Mouse (Mus musculus) liver, embryonic 14.5 days (tissue): ENCODE results near the gene Pld1. TPM values are rescaled to one million over a fixed set of nuclear protein-coding genes. Genes with fewer than 3 reads are reported as not detected.

Experiments
- ATAC-seq: fragments of 200-750 bp; cut with Nextera tagmentation; 2 replicates; pipeline ENCODE4 v1.8.0; 2017; ENCODE audit warnings: moderate number of reproducible peaks, mild to moderate bottlenecking, moderate library complexity; ENCODE audit not compliant: insufficient read depth
- DNase-seq, 3 experiments: peaks; one replicate each; pipeline ENCODE4 v3.0.0-alpha.2; 2012 to 2013; ENCODE audit warnings: low read depth in 3 of 3, low spot score in 3 of 3
- H3K27ac ChIP-seq: fragments of 300-500 bp; sonication (generic); 2 replicates; pipeline ENCODE4 v1.5.1; 2014; ENCODE audit warnings: moderate library complexity, mild to moderate bottlenecking, control low read depth, inconsistent platforms
- H3K27me3 ChIP-seq: fragments of 300-500 bp; sonication (generic); 2 replicates; pipeline ENCODE4 v1.6.1; 2014; ENCODE audit warnings: mild to moderate bottlenecking, low read length, moderate library complexity; ENCODE audit not compliant: control insufficient read depth, insufficient read depth
- H3K36me3 ChIP-seq: fragments of 300-500 bp; sonication (generic); replicated peaks from 2 replicates; pipeline ENCODE4 v1.6.1; 2014; ENCODE audit warnings: low read depth; ENCODE audit not compliant: control insufficient read depth, insufficient read depth
- H3K4me1 ChIP-seq, 2 experiments: fragments of 200-500 bp in 1 of 2; fragments of 300-500 bp in 1 of 2; sonication (generic) in 1 of 2; replicated peaks; 2 replicates each; pipeline ENCODE4 v1.6.1; 2012 to 2014; ENCODE audit warnings: antibody characterized with exemption in 1 of 2, inconsistent platforms in 1 of 2, low read length in 1 of 2; ENCODE audit not compliant: control insufficient read depth in 2 of 2, insufficient read depth in 2 of 2
- H3K4me2 ChIP-seq: fragments of 300-500 bp; sonication (generic); 2 replicates; pipeline ENCODE4 v1.6.1; 2014; ENCODE audit warnings: low read depth, mild to moderate bottlenecking, control low read depth, moderate library complexity
- H3K4me3 ChIP-seq, 2 experiments: fragments of 200-500 bp in 1 of 2; fragments of 300-500 bp in 1 of 2; sonication (generic) in 1 of 2; 2 replicates each; pipeline ENCODE4 v1.5.1; 2012 to 2014; ENCODE audit warnings: low read depth in 2 of 2, low read length in 2 of 2, mild to moderate bottlenecking in 2 of 2, control low read depth in 1 of 2, inconsistent platforms in 1 of 2, moderate library complexity in 1 of 2; ENCODE audit not compliant: insufficient read depth in 1 of 2
- H3K9ac ChIP-seq: fragments of 300-500 bp; sonication (generic); replicated peaks from 2 replicates; pipeline ENCODE4 v1.6.1; 2014; ENCODE audit warnings: mild to moderate bottlenecking, control low read depth, moderate library complexity
- H3K9me3 ChIP-seq: fragments of 300-500 bp; sonication (generic); 2 replicates; pipeline ENCODE4 v1.6.1; 2016; ENCODE audit warnings: low read length, mixed read lengths; ENCODE audit not compliant: control insufficient read depth
- CTCF ChIP-seq: IDR thresholded peaks from 2 replicates; pipeline ENCODE4 v1.5.1; 2016; ENCODE audit warnings: antibody characterized with exemption, low read depth, control low read depth
- EP300 ChIP-seq: IDR thresholded peaks from 2 replicates; pipeline ENCODE4 v1.6.1; 2016; ENCODE audit warnings: antibody characterized with exemption, low read depth
- WGBS: fragments of 180-500 bp; shearing (Covaris S2); extraction: QIAGEN DNeasy Blood & Tissue Kit; methylation state at CpG from one replicate; pipeline ENCODE4 v1.1.7; 2014; ENCODE audit not compliant: insufficient replicate concordance; 5-methylcytosine and 5-hydroxymethylcytosine counted together
- polyA plus RNA-seq, 2 experiments: library from polyadenylated mRNA; depleted of rRNA in 1 of 2; stranded (reverse) in 1 of 2; unstranded in 1 of 2; fragments of >200 nt; fragmentation: Nextera tagmentation in 1 of 2; extraction: Ambion mirVana in 1 of 2; gene quantifications; 2 replicates each; pipeline versions ENCODE4 v1.2.1 to v1.2.3; 2012 to 2014

Pld1 gene
- polyA plus RNA-seq, 2 experiments: 2.9 to 4.4 TPM

DNA sequence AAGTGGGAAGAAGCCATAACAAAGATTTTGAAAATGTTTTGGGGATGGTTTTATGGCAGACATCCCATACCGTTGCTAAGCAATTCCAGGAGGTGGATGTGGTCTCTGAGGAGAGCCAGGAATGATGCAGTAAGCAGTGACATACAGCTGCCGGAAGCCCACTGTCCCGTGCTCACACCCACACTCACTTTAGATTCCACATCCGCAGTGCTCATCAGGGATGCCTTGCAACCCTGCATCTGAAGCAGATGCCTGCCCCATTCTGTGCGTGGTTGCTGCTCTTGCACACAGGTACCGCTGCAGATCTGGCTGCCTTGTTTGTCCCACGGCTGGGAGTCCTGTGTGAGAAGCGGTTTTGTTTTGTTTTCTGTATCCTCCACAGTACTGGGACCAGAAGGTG, 30.2 kb downstream of the Pld1 start:
- Histone ChIP-seq H3K36me3 (no peaks in the 10 kb centered on the region), H3K9me3 (no peaks in the 10 kb centered on the region), H3K9ac (no peak overlapping the region), H3K27ac (no peak overlapping the region), H3K4me1 (no peaks in the 10 kb centered on the region), H3K4me2 (no peak overlapping the region), H3K4me3 (no peak overlapping the region), H3K27me3 (no peaks in the 10 kb centered on the region)
- TF ChIP-seq CTCF (no peak), EP300 (no peak)
- 69% methylated on average over 8 of the region's 8 CpGs for WGBS
- ATAC-seq: no peak
- no peak for DNase-seq

DNA sequence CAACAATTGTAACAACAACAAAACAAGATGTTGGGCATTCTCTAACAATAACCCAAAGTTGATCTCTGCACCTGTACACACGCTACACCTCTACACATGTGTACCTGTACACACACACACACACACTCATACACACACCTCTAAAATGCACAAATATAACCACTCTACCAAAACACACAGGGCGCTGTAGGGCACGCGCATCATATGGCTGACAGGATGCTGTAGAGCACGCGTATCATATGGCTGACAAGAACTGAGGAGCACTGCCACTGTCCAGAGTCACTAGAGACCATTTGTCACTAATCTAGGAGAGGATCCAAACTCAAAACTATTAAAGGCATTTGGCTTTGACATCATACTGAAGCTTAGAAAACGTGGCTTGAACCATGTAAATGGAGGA, 35.4 kb downstream of the Pld1 start:
- Histone ChIP-seq H3K36me3 (no peaks in the 10 kb centered on the region), H3K4me3 (no peak overlapping the region), H3K27ac (no peak overlapping the region), H3K9ac (no peak overlapping the region), H3K4me2 (no peak overlapping the region), H3K27me3 (no peaks in the 10 kb centered on the region), H3K9me3 (no peaks in the 10 kb centered on the region), H3K4me1 (no peaks in the 10 kb centered on the region)
- DNase-seq: no peak
- ATAC-seq: no peak
- TF ChIP-seq CTCF (no peak), EP300 (no peak)
- 76% methylated on average over 7 of the region's 7 CpGs for WGBS

DNA sequence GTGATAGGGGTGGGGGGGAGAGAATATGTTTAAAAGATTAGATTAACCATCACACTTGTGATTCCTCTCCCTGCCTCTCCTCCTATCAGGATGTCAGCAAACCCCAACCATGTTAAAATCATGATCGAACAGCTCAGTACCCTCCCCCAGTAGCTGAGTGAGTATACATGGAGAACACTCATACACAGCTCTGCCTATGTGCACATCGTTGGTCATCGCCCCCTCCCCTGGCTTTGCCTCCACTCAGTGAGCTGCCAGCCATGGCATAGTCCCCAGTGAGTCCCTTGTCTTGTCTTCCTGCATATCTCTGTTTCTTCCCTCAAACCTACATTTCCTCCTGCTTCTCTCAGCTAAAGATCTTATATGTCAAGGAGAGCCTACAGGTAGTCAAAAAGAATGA, 36.5 kb downstream of the Pld1 start:
- no peaks in the 10 kb centered on the region for H3K9me3 ChIP-seq
- H3K4me3 ChIP-seq: no peak overlapping the region
- ATAC-seq: no peak
- no peaks in the 10 kb centered on the region for H3K4me1 ChIP-seq
- H3K27ac ChIP-seq: no peak overlapping the region
- WGBS: 68% methylated on average over 3 of the region's 3 CpGs
- no peak overlapping the region for H3K4me2 ChIP-seq
- H3K9ac ChIP-seq: no peak overlapping the region
- no peaks in the 10 kb centered on the region for H3K36me3 ChIP-seq
- no peak for DNase-seq
- TF ChIP-seq CTCF (no peak), EP300 (no peak)
- H3K27me3 ChIP-seq: no peaks in the 10 kb centered on the region

DNA sequence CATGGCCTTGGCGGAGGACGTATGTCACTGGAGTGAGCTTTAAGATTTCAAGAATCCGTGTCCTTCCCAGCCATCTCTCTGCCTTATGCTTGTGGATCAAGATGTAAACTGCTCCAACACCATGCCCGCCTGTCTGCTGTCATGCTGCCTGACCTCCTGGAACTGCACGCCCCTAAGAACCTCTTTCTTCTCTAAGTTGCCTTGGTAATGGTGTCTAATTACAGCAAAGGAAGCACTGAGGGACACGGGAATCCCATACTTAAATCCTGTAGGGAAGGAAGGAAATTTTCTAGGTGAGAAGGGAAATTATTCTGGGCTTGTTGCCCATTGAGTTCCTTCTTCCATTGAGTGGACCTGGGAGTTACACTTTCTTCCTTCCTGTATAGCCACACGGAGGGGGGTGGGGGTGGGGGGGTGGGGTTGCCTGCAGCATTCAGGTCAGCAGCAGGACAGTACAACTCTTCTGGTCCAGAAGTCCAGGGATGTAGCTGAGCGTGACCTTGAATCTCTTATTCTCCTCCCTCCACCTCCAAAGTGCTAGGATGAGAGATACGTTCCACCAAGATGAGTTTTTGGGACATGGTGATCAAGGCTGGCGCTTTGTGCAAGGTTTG, 38.5 kb downstream of the Pld1 start:
- Histone ChIP-seq H3K4me2 (no peak overlapping the region), H3K36me3 (no peaks in the 10 kb centered on the region), H3K27ac (no peak overlapping the region), H3K9ac (no peak overlapping the region), H3K9me3 (no peaks in the 10 kb centered on the region), H3K4me1 (no peaks in the 10 kb centered on the region), H3K4me3 (no peak overlapping the region), H3K27me3 (no peaks in the 10 kb centered on the region)
- 54% methylated on average over 10 of the region's 10 CpGs for WGBS
- ATAC-seq: no peak
- TF ChIP-seq CTCF (no peak), EP300 (no peak)
- no peak for DNase-seq

DNA sequence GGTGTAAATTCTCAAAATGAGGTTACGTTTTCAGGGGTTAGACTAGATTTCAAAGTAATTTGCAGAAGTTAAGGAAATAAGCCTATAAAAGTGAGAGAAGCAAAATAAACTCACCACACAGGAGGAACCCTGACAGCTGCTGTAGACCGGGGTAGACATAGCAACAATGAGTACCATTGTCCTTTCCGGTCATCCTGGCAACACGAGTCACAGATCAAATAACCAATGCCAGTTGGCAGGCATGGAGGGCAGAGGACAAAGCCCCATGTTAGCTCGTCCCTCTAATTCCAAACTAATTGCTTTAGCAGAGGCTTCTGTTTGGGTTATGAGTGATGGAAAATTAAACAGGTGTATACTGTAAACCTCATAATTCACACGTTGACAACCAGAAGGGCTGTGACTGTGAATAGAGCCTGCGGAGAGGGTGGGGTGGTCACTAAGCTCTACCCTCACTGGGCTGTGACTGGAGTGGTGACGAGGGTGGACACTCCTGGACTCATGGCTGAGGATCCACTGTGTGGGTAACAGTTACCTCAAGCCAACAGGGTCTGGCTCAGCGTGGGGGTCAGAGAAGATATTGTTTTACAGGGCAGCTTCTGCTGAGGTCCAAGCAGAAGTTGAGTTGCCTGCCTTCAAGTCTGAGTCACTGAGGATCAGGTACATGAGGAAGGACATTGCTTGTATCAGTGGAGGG, 39.7 kb downstream of the Pld1 start:
- H3K4me1 ChIP-seq: no peaks in the 10 kb centered on the region
- no peaks in the 10 kb centered on the region for H3K27me3 ChIP-seq
- ATAC-seq: no peak
- H3K4me2 ChIP-seq: no peak overlapping the region
- no peak for DNase-seq
- TF ChIP-seq CTCF: no peak
- TF ChIP-seq EP300: no peak
- H3K36me3 ChIP-seq: no peaks in the 10 kb centered on the region
- no peak overlapping the region for H3K27ac ChIP-seq
- no peak overlapping the region for H3K9ac ChIP-seq
- no peaks in the 10 kb centered on the region for H3K9me3 ChIP-seq
- WGBS: 63% methylated on average over 9 of the region's 9 CpGs
- H3K4me3 ChIP-seq: no peak overlapping the region
